Mouse (Mus musculus) C2C12 (cell line): Measurements from ENCODE around the gene Sema3a.

Experiments
- CEBPB ChIP-seq: IDR thresholded peaks from one replicate; pipeline ENCODE4 v1.6.1; 2011; ENCODE audit warnings: low read depth, mild to moderate bottlenecking, control low read depth, moderate library complexity
- CTCF ChIP-seq: IDR thresholded peaks from one replicate; pipeline ENCODE4 v1.5.1; 2011; ENCODE audit not compliant: control insufficient read depth, insufficient read depth, insufficient read length
- MAX ChIP-seq: IDR thresholded peaks from one replicate; pipeline ENCODE4 v1.6.1; 2011; ENCODE audit warnings: mild to moderate bottlenecking, control low read depth
- MYOG ChIP-seq: IDR thresholded peaks from one replicate; pipeline ENCODE4 v1.6.1; 2011; ENCODE audit not compliant: control insufficient read depth, insufficient read length; ENCODE audit errors: extremely low read depth
- USF1 ChIP-seq: IDR thresholded peaks from one replicate; pipeline ENCODE4 v1.6.1; 2011; ENCODE audit warnings: low read depth, mild to moderate bottlenecking, control low read depth, moderate library complexity

DNA sequence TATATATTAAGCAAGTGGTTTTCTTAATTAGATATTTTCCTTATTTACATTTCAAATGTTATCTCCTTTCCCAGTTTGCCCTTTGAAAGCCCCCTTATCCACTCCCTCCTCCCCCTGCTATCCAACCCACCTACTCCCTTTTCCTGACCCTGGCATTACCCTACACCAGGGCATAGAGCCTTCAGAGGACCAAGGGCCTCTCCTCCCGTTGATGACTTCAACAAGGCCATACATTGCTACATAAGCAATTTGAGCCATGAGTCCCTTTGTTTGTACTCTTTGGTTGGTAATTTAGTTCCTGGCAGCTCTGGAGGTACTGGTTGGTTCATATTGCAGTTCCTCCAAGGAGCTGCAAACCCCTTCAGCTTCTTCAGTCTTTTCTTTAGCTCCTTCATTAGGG lies 227.8 kb downstream of the Sema3a start:
- TF ChIP-seq USF1 = no peak
- no peak for TF ChIP-seq CTCF
- no peak for TF ChIP-seq MAX
- no peak for TF ChIP-seq MYOG
- no peak for TF ChIP-seq CEBPB
